Mouse (Mus musculus) regulatory T cell (primary cell): ENCODE data around the gene Orm2.

Experiments used
- in situ Hi-C: fragments of 300-600 bp; cut with MboI, MseI; formaldehyde crosslinking; loops from one replicate; pipeline ENCODE4 v1.15.1; 2025; ENCODE audit warnings: high pct_unique_total_duplicates

Gene Orm2

DNA sequence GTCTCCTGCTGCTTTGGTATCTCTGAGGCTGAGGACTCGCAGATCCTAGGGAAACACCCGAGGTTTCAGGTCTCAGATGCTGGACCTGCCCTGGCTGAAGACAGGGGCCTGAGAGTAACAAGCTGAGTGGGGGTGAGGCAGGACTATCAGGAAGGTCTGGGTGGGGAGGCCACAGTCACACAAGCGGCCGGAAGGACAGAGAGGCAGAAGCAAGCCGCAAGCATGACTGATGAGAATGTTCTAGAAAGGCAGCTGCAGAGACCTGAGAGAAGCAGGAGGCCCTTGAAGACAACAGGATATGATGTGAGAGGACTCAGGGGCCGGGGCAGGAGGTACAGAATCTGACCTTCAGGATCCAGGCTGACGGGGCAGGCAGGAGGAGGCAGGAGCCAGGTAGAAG, 42.0 kb downstream of the Orm2 start:
- in situ Hi-C loops, result loop anchor here (5.0 kb wide), 1 partner anchor 153 kb away; the partner anchor contains the start of gene Tmem268

DNA sequence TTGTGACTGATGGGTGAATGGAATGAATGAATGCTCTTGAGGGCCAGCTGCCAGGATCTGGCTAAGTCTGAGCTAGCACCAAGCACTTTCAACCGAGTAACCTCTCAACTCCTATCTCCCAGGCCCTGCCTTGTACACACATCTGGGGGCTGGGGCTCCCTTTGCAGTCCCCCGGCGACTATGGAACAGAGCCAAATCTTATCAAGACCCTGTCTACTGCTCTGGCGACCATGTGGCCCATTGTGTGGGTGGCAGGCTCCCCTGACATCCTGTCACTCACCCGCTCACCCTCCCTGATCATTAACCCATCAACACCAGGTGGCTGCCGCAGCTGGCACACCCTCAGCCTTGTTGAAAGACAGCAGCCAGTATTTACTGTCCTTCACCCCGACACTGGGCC, 42.8 kb downstream of the Orm2 start:
- in situ Hi-C loops, result loop anchor here (5.0 kb wide), 1 partner anchor 33 kb away; no protein-coding TSS in a partner anchor

GRCm38 (mm10) chr4:63405683-63406082, 43.4 kb downstream of the Orm2 start:
- in situ Hi-C loops, result loop anchor here (5.0 kb wide), 1 partner anchor 33 kb away; no protein-coding TSS in a partner anchor

DNA sequence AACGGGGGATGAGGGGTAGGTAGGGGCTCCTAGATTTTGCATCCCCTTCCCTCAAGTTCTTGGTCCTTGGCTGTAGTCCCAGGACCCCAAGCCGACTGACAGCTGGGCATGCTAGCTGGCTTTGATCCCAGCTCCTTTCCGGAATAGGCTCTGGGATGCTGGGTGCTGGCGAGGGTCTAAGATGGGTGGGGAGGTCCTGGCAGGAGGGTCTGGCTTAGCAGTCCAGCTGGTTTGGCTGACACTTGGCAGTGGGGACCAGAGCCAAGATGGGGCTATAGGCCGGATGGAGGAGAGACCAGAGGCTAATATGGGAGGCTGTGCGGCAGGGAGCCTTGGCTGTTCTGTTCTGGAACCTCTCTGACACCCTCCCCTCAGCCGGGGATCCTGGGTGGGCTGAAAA, 46.0 kb downstream of the Orm2 start:
- in situ Hi-C loops, result loop anchor here (5.0 kb wide), 1 partner anchor 36 kb away; no protein-coding TSS in a partner anchor

DNA sequence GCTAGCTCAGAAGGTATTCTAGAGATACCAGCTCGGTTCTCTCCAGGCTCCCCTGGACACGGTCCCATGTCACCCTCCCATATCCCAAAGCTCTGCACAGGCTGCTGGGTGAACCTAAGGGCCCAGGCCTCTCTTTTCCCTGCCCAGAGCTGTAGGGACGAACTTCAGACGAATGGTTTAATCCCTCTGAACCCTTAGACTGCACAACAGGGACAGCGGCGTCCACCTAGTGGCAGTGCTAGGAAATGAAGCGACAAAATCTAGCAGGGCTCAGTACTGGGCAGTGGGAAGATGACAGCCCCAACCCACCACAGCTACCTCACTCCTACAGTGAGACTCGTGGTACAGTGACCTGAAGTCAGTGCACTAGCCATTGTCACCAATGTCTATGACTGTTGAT, 46.4 kb downstream of the Orm2 start:
- in situ Hi-C loops, result loop anchor here (5.0 kb wide), 1 partner anchor 36 kb away; no protein-coding TSS in a partner anchor

DNA sequence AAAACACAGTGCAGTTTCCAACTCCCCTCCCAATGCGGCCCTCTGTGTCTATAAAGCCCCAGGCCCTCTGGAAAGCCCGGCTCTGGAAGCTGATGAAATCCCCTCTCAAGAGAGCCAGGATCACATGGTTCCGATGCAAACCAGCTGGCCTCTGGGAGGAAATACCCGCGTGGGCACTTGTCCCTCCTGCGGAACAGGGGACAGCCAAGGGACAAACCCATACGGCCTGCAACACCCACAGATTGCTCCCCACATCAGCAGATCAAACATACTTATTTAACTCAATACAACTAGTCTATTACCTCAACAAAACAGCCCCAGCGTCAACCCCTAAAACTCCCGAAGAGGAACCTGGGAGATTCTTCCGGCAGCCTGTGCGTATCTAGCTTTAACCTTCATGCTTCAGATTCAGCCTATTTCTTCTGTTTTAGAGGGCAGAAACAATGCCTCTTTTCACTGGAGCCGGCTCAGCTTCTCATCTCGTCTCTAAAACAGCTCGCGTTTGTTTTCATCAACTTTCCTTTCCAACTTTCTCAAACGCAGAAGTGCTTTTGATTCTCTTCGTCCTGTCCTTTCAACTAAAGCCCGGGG, 47.2 kb downstream of the Orm2 start:
- in situ Hi-C loops, result loop anchor here (5.0 kb wide), 1 partner anchor 37 kb away; no protein-coding TSS in a partner anchor

- in situ Hi-C loops, result loop anchor here (5.0 to 10.0 kb wide), 2 partner anchors 38 to 265 kb away; no protein-coding TSS in a partner anchor
These were observed 47.8 kb downstream of the Orm2 start for GRCm38 (mm10) chr4:63409908-63410582.

- in situ Hi-C loops, result loop anchor here (10.0 kb wide), 1 partner anchor 264 kb away; no protein-coding TSS in a partner anchor
These were observed 48.3 kb downstream of the Orm2 start for GRCm38 (mm10) chr4:63410583-63410934.

- in situ Hi-C loops, result loop anchor here (10.0 kb wide), 1 partner anchor 264 kb away; no protein-coding TSS in a partner anchor
These were observed 49.0 kb downstream of the Orm2 start for GRCm38 (mm10) chr4:63411222-63411621.

GRCm38 (mm10) chr4:63414951-63415350, 52.7 kb downstream of the Orm2 start:
- in situ Hi-C loops, result loop anchor here (5.0 to 10.0 kb wide), 4 partner anchors 52 to 527 kb away; partner anchors contain the start of gene Whrn
